Mouse (Mus musculus) neural tube, embryonic 13.5 days (tissue): ENCODE data around the gene 1700109H08Rik. TPM values are rescaled to one million over a fixed set of nuclear protein-coding genes. Genes with fewer than 3 reads are reported as not detected.
"Not testable (repeated sequence)": the region's sequence is repeated elsewhere in the genome, so short reads cannot be mapped to it uniquely, and the experiment has no call there.

Experiments used
- ATAC-seq: fragments of 200-750 bp; cut with Nextera tagmentation; 2 replicates; pipeline ENCODE4 v1.8.0; 2017; ENCODE audit warnings: low read depth, mild to moderate bottlenecking, moderate TSS enrichment, moderate library complexity
- H3K27ac ChIP-seq: fragments of 300-500 bp; sonication (generic); replicated peaks from 2 replicates; pipeline ENCODE4 v1.5.1; 2015; ENCODE audit warnings: moderate library complexity, mild to moderate bottlenecking, inconsistent platforms
- H3K27me3 ChIP-seq: fragments of 300-500 bp; sonication (generic); 2 replicates; pipeline ENCODE4 v1.6.1; 2015; ENCODE audit warnings: mild to moderate bottlenecking, inconsistent platforms
- H3K36me3 ChIP-seq: fragments of 300-500 bp; sonication (generic); 2 replicates; pipeline ENCODE4 v1.6.1; 2015; ENCODE audit warnings: mild to moderate bottlenecking, inconsistent platforms
- H3K4me1 ChIP-seq: fragments of 300-500 bp; sonication (generic); replicated peaks from 2 replicates; pipeline ENCODE4 v1.6.1; 2015; ENCODE audit warnings: inconsistent platforms
- H3K4me2 ChIP-seq: fragments of 300-500 bp; sonication (generic); 2 replicates; pipeline ENCODE4 v1.6.1; 2015; ENCODE audit warnings: inconsistent platforms, mild to moderate bottlenecking, moderate library complexity
- H3K4me3 ChIP-seq: fragments of 300-500 bp; sonication (generic); 2 replicates; pipeline ENCODE4 v1.5.1; 2015; ENCODE audit warnings: mild to moderate bottlenecking, inconsistent platforms
- H3K9ac ChIP-seq: fragments of 300-500 bp; sonication (generic); 2 replicates; pipeline ENCODE4 v1.6.1; 2015; ENCODE audit warnings: moderate library complexity, mild to moderate bottlenecking, inconsistent platforms
- H3K9me3 ChIP-seq: fragments of 300-500 bp; sonication (generic); 2 replicates; pipeline ENCODE4 v1.6.1; 2016; ENCODE audit warnings: inconsistent platforms
- WGBS: fragments of 180-500 bp; shearing (Covaris S2); methylation state at CpG from one replicate; pipeline ENCODE4 v1.1.7; 2015; 5-methylcytosine and 5-hydroxymethylcytosine counted together
- polyA plus RNA-seq: library from polyadenylated mRNA; unstranded; fragments of >200 nt; fragmentation: Nextera tagmentation; extraction: Ambion mirVana; gene quantifications from 2 replicates; pipeline ENCODE4 v1.2.1, GENCODE M21; 2015

The 1700109H08Rik gene
- polyA plus RNA-seq, 1 experiment from 2014 or later: 2.4 TPM

GRCm38 (mm10) chr5:3607114-3607513 lies 35.7 kb downstream of the 1700109H08Rik start:
- H3K4me1 ChIP-seq: no peaks in the 10 kb centered on the region
- no peak overlapping the region for H3K4me3 ChIP-seq
- H3K9ac ChIP-seq: no peak overlapping the region
- H3K27me3 ChIP-seq: no peaks in the 10 kb centered on the region
- H3K36me3 ChIP-seq: peaks cover 62% of the 10 kb centered on the region
- no peak for ATAC-seq
- H3K9me3 ChIP-seq: no peaks in the 10 kb centered on the region
- 94% methylated on average over 9 of the region's 9 CpGs for WGBS
- H3K27ac ChIP-seq: no peak overlapping the region
- no peak overlapping the region for H3K4me2 ChIP-seq

- H3K9ac ChIP-seq: no peak overlapping the region
- no peak for ATAC-seq
Measured at GRCm38 (mm10) chr5:3609241-3609640, 37.9 kb downstream of the 1700109H08Rik start.

GRCm38 (mm10) chr5:3611835-3612234 lies 40.5 kb downstream of the 1700109H08Rik start:
- ATAC-seq, H3K9me3 ChIP-seq, H3K27me3 ChIP-seq, H3K4me3 ChIP-seq, H3K4me1 ChIP-seq, H3K27ac ChIP-seq, H3K4me2 ChIP-seq, H3K9ac ChIP-seq: not testable (repeated sequence)
- H3K36me3 ChIP-seq: peaks cover 62% of the 10 kb centered on the region
- 98% methylated on average over 2 of the region's 2 CpGs for WGBS

More at GRCm38 (mm10) chr5:3609241-3609640, 37.9 kb downstream of the 1700109H08Rik start:
- Histone ChIP-seq H3K4me2 (no peak overlapping the region), H3K36me3 (peaks cover 63% of the 10 kb centered on the region), H3K27ac (no peak overlapping the region), H3K4me3 (no peak overlapping the region), H3K9me3 (no peaks in the 10 kb centered on the region), H3K27me3 (no peaks in the 10 kb centered on the region), H3K4me1 (no peaks in the 10 kb centered on the region)
- WGBS: 94% methylated on average over 7 of the region's 7 CpGs

- H3K9me3 ChIP-seq: no peaks in the 10 kb centered on the region
- no peaks in the 10 kb centered on the region for H3K27me3 ChIP-seq
- 80% methylated on average over 7 of the region's 7 CpGs for WGBS
- H3K4me1 ChIP-seq: no peaks in the 10 kb centered on the region
- H3K36me3 ChIP-seq: peaks cover 73% of the 10 kb centered on the region
- H3K27ac ChIP-seq: no peak overlapping the region
- H3K4me3 ChIP-seq: no peak overlapping the region
- no peak overlapping the region for H3K4me2 ChIP-seq
- H3K9ac ChIP-seq: no peak overlapping the region
- no peak for ATAC-seq
Measured at GRCm38 (mm10) chr5:3620486-3620885, 49.1 kb downstream of the 1700109H08Rik start.

GRCm38 (mm10) chr5:3630055-3630454 lies 58.7 kb downstream of the 1700109H08Rik start:
- Histone ChIP-seq H3K9ac (no peak overlapping the region), H3K27ac (no peak overlapping the region), H3K9me3 (no peaks in the 10 kb centered on the region), H3K27me3 (no peaks in the 10 kb centered on the region), H3K4me1 (no peaks in the 10 kb centered on the region), H3K36me3 (peaks cover 56% of the 10 kb centered on the region), H3K4me2 (no peak overlapping the region), H3K4me3 (no peak overlapping the region)
- WGBS: 92% methylated on average over 5 of the region's 5 CpGs
- no peak for ATAC-seq

GRCm38 (mm10) chr5:3631512-3632271 lies 60.3 kb downstream of the 1700109H08Rik start:
- Histone ChIP-seq H3K4me3 (no peak overlapping the region), H3K36me3 (peaks cover 53% of the 10 kb centered on the region), H3K4me1 (no peaks in the 10 kb centered on the region), H3K9me3 (no peaks in the 10 kb centered on the region), H3K27me3 (no peaks in the 10 kb centered on the region), H3K9ac (no peak overlapping the region), H3K4me2 (no peak overlapping the region), H3K27ac (no peak overlapping the region)
- no peak for ATAC-seq
- 54% methylated on average over 16 of the region's 16 CpGs for WGBS

GRCm38 (mm10) chr5:3632285-3632684 lies 60.9 kb downstream of the 1700109H08Rik start:
- ATAC-seq: no peak
- WGBS: 79% methylated on average over 5 of the region's 5 CpGs
- no peaks in the 10 kb centered on the region for H3K9me3 ChIP-seq
- H3K4me3 ChIP-seq: no peak overlapping the region
- H3K27me3 ChIP-seq: no peaks in the 10 kb centered on the region
- H3K4me2 ChIP-seq: no peak overlapping the region
- no peak overlapping the region for H3K9ac ChIP-seq
- no peak overlapping the region for H3K27ac ChIP-seq
- H3K36me3 ChIP-seq: peaks cover 49% of the 10 kb centered on the region
- H3K4me1 ChIP-seq: no peaks in the 10 kb centered on the region

- peaks cover 47% of the 10 kb centered on the region for H3K36me3 ChIP-seq
Measured at GRCm38 (mm10) chr5:3633315-3633714, 61.9 kb downstream of the 1700109H08Rik start.

GRCm38 (mm10) chr5:3633951-3634350 lies 62.6 kb downstream of the 1700109H08Rik start:
- Histone ChIP-seq H3K9ac (no peak overlapping the region), H3K36me3 (peaks cover 45% of the 10 kb centered on the region), H3K9me3 (no peaks in the 10 kb centered on the region), H3K4me1 (no peaks in the 10 kb centered on the region), H3K4me3 (no peak overlapping the region), H3K27ac (no peak overlapping the region), H3K4me2 (no peak overlapping the region), H3K27me3 (no peaks in the 10 kb centered on the region)
- 68% methylated on average over 4 of the region's 4 CpGs for WGBS
- ATAC-seq: no peak

More at GRCm38 (mm10) chr5:3633315-3633714, 61.9 kb downstream of the 1700109H08Rik start:
- no peak overlapping the region for H3K4me2 ChIP-seq
- WGBS: 91% methylated on average over 13 of the region's 13 CpGs
- no peaks in the 10 kb centered on the region for H3K27me3 ChIP-seq
- no peak overlapping the region for H3K4me3 ChIP-seq
- no peak overlapping the region for H3K27ac ChIP-seq
- ATAC-seq: no peak
- H3K9ac ChIP-seq: no peak overlapping the region
- H3K4me1 ChIP-seq: no peaks in the 10 kb centered on the region
- H3K9me3 ChIP-seq: no peaks in the 10 kb centered on the region

Other genes with a start within 250 kb of the 1700109H08Rik start
- 16.4 and 17.6 TPM in 2 replicates for gene Cdk6, start 230.1 kb upstream of the 1700109H08Rik start, polyA plus RNA-seq
- 24.3 and 25.3 TPM in 2 replicates for gene Fam133b, start 27.7 kb upstream of the 1700109H08Rik start, polyA plus RNA-seq
- gene Pex1, start 24.5 kb downstream of the 1700109H08Rik start, polyA plus RNA-seq: 22.2 and 26.8 TPM in 2 replicates
- 16.1 and 16.5 TPM in 2 replicates for gene Rbm48, start 25.0 kb downstream of the 1700109H08Rik start, polyA plus RNA-seq
- gene Tmbim7, start 79.6 kb downstream of the 1700109H08Rik start, polyA plus RNA-seq: not detected in 2 replicates
- gene Gatad1, start 85.6 kb downstream of the 1700109H08Rik start, polyA plus RNA-seq: 68.8 TPM in 2 replicates
- gene Ankib1, start 231.4 kb downstream of the 1700109H08Rik start, polyA plus RNA-seq: 18.3 and 18.9 TPM in 2 replicates
- 59.4 and 62.0 TPM in 2 replicates for gene Krit1, start 231.6 kb downstream of the 1700109H08Rik start, polyA plus RNA-seq